Mouse (Mus musculus) hindbrain, embryonic 15.5 days (tissue): ENCODE measurements around the gene Mrnip. TPM values are rescaled to one million over a fixed set of nuclear protein-coding genes. Genes with fewer than 3 reads are reported as not detected.

ENCODE experiments used
- ATAC-seq: fragments of 200-750 bp; cut with Nextera tagmentation; 2 replicates; pipeline ENCODE4 v1.8.0; 2017; ENCODE audit warnings: low read depth, moderate number of reproducible peaks, moderate TSS enrichment; ENCODE audit not compliant: low FRiP score
- H3K27ac ChIP-seq: fragments of 300-500 bp; sonication (generic); replicated peaks from 2 replicates; pipeline ENCODE4 v1.5.1; 2015; ENCODE audit warnings: mild to moderate bottlenecking, inconsistent platforms
- H3K27me3 ChIP-seq: fragments of 300-500 bp; sonication (generic); 2 replicates; pipeline ENCODE4 v1.6.1; 2015; ENCODE audit warnings: control low read depth, inconsistent platforms
- H3K36me3 ChIP-seq: fragments of 300-500 bp; sonication (generic); 2 replicates; pipeline ENCODE4 v1.6.1; 2015; ENCODE audit warnings: control low read depth, inconsistent platforms
- H3K4me1 ChIP-seq: fragments of 300-500 bp; sonication (generic); replicated peaks from 2 replicates; pipeline ENCODE4 v1.6.1; 2015; ENCODE audit warnings: control low read depth, inconsistent platforms
- H3K4me2 ChIP-seq: fragments of 300-500 bp; sonication (generic); 2 replicates; pipeline ENCODE4 v1.6.1; 2015; ENCODE audit warnings: moderate library complexity, mild to moderate bottlenecking, inconsistent platforms
- H3K4me3 ChIP-seq: fragments of 300-500 bp; sonication (generic); 2 replicates; pipeline ENCODE4 v1.5.1; 2015; ENCODE audit warnings: mild to moderate bottlenecking, inconsistent platforms
- H3K9ac ChIP-seq: fragments of 300-500 bp; sonication (generic); 2 replicates; pipeline ENCODE4 v1.6.1; 2015; ENCODE audit warnings: inconsistent platforms
- H3K9me3 ChIP-seq: fragments of 300-500 bp; sonication (generic); 2 replicates; pipeline ENCODE4 v1.6.1; 2016; ENCODE audit warnings: control low read depth, inconsistent platforms
- WGBS: fragments of 180-500 bp; shearing (Covaris S2); methylation state at CpG from one replicate; pipeline ENCODE4 v1.1.7; 2015; 5-methylcytosine and 5-hydroxymethylcytosine counted together
- polyA plus RNA-seq: library from polyadenylated mRNA; unstranded; fragments of >200 nt; fragmentation: Nextera tagmentation; extraction: Ambion mirVana; gene quantifications from 2 replicates; pipeline ENCODE4 v1.2.1, GENCODE M21; 2015

The Mrnip gene
- polyA plus RNA-seq, 1 experiment from 2014 or later, result 34.6 TPM

GRCm38 (mm10) chr11:50223783-50224662 is 49.8 kb downstream of the Mrnip start:
- Histone ChIP-seq H3K9ac (peak overlapping the region; percentile 100), H3K36me3 (0 out of 2 replicates have a peak, but pooled peaks cover 3% of the 10 kb centered on the region), H3K9me3 (no peaks in the 10 kb centered on the region), H3K4me1 (peaks cover 51% of the 10 kb centered on the region), H3K4me3 (peak overlapping the region; percentile 96), H3K27me3 (no peaks in the 10 kb centered on the region), H3K4me2 (peak overlapping the region; percentile 95), H3K27ac (peak overlapping the region; percentile 91)
- ATAC-seq, result peak; percentile 13
- WGBS, result 2% methylated on average over 17 of the region's 17 CpGs

GRCm38 (mm10) chr11:50224671-50225530 is 50.7 kb downstream of the Mrnip start:
- Histone ChIP-seq H3K27me3 (no peaks in the 10 kb centered on the region), H3K27ac (peak overlapping the region; percentile 91), H3K4me3 (peak overlapping the region; percentile 96), H3K4me2 (peak overlapping the region; percentile 95), H3K4me1 (peaks cover 58% of the 10 kb centered on the region), H3K9ac (peak overlapping the region; percentile 100), H3K36me3 (0 out of 2 replicates have a peak, but pooled peaks cover 3% of the 10 kb centered on the region), H3K9me3 (no peaks in the 10 kb centered on the region)
- under 1% methylated on average over 57 of the region's 70 CpGs for WGBS
- peak; percentile 76 for ATAC-seq

GRCm38 (mm10) chr11:50225611-50226378 is 51.6 kb downstream of the Mrnip start:
- 3% methylated on average over 34 of the region's 34 CpGs for WGBS
- ATAC-seq, result peak; percentile 39

GRCm38 (mm10) chr11:50226406-50226805 is 52.2 kb downstream of the Mrnip start:
- ATAC-seq, result no peak
- peak overlapping the region; percentile 91; the same call in 1 of the 2 replicates for H3K27ac ChIP-seq
- H3K4me2 ChIP-seq, result peak overlapping the region; percentile 95
- 0 out of 2 replicates have a peak, but pooled peaks cover 6% of the 10 kb centered on the region for H3K36me3 ChIP-seq
- H3K4me1 ChIP-seq, result peaks cover 65% of the 10 kb centered on the region
- no peaks in the 10 kb centered on the region for H3K9me3 ChIP-seq
- H3K4me3 ChIP-seq, result peak overlapping the region; percentile 96
- 39% methylated on average over 2 of the region's 2 CpGs for WGBS
- H3K27me3 ChIP-seq, result no peaks in the 10 kb centered on the region
- peak overlapping the region; percentile 100 for H3K9ac ChIP-seq

More at GRCm38 (mm10) chr11:50225611-50226378, 51.6 kb downstream of the Mrnip start:
- H3K27me3 ChIP-seq, result no peaks in the 10 kb centered on the region
- peak overlapping the region; percentile 91 for H3K27ac ChIP-seq
- H3K4me1 ChIP-seq, result peaks cover 61% of the 10 kb centered on the region
- no peaks in the 10 kb centered on the region for H3K9me3 ChIP-seq
- peak overlapping the region; percentile 95 for H3K4me2 ChIP-seq
- peak overlapping the region; percentile 100 for H3K9ac ChIP-seq
- peak overlapping the region; percentile 96 for H3K4me3 ChIP-seq
- H3K36me3 ChIP-seq, result 0 out of 2 replicates have a peak, but pooled peaks cover 3% of the 10 kb centered on the region

- ATAC-seq, result no peak
- Histone ChIP-seq H3K27ac (no peak overlapping the region), H3K4me3 (peak overlapping the region; percentile 96), H3K36me3 (peaks cover 12% of the 10 kb centered on the region), H3K9ac (peak overlapping the region; percentile 100; the same call in 1 of the 2 replicates), H3K4me1 (peaks cover 65% of the 10 kb centered on the region), H3K27me3 (no peaks in the 10 kb centered on the region), H3K4me2 (peak overlapping the region; percentile 95), H3K9me3 (no peaks in the 10 kb centered on the region)
- 78% methylated on average over 3 of the region's 3 CpGs for WGBS
Measured at GRCm38 (mm10) chr11:50227226-50227625, 53.0 kb downstream of the Mrnip start.

GRCm38 (mm10) chr11:50227736-50228135 is 53.5 kb downstream of the Mrnip start:
- Histone ChIP-seq H3K27ac (no peak overlapping the region), H3K9ac (no peak overlapping the region), H3K4me2 (peak overlapping the region; percentile 95), H3K4me1 (peaks cover 60% of the 10 kb centered on the region), H3K27me3 (no peaks in the 10 kb centered on the region), H3K9me3 (no peaks in the 10 kb centered on the region), H3K4me3 (no peak overlapping the region), H3K36me3 (peaks cover 17% of the 10 kb centered on the region)
- no peak for ATAC-seq
- WGBS, result 73% methylated on average over 4 of the region's 4 CpGs

GRCm38 (mm10) chr11:50228772-50229171 is 54.5 kb downstream of the Mrnip start:
- Histone ChIP-seq H3K27me3 (no peaks in the 10 kb centered on the region), H3K27ac (no peak overlapping the region), H3K4me1 (peaks cover 49% of the 10 kb centered on the region), H3K4me2 (no peak overlapping the region), H3K9ac (no peak overlapping the region), H3K9me3 (no peaks in the 10 kb centered on the region), H3K4me3 (no peak overlapping the region), H3K36me3 (peaks cover 27% of the 10 kb centered on the region)
- 25% methylated on average over 3 of the region's 3 CpGs for WGBS
- ATAC-seq, result no peak

GRCm38 (mm10) chr11:50229252-50229910 is 55.1 kb downstream of the Mrnip start:
- H3K36me3 ChIP-seq, result peaks cover 33% of the 10 kb centered on the region
- peaks cover 44% of the 10 kb centered on the region for H3K4me1 ChIP-seq
- H3K27me3 ChIP-seq, result no peaks in the 10 kb centered on the region
- no peak overlapping the region for H3K4me2 ChIP-seq
- H3K4me3 ChIP-seq, result no peak overlapping the region
- H3K9me3 ChIP-seq, result no peaks in the 10 kb centered on the region
- no peak overlapping the region; the same call in 1 of the 2 replicates for H3K27ac ChIP-seq
- no peak for ATAC-seq
- H3K9ac ChIP-seq, result no peak overlapping the region
- WGBS, result 46% methylated on average over 7 of the region's 7 CpGs

- Histone ChIP-seq H3K4me2 (peak overlapping the region; percentile 46), H3K27ac (no peak overlapping the region), H3K9me3 (no peaks in the 10 kb centered on the region), H3K9ac (no peak overlapping the region), H3K4me1 (peaks cover 44% of the 10 kb centered on the region), H3K36me3 (peaks cover 43% of the 10 kb centered on the region), H3K4me3 (0 out of 2 replicates have a peak overlapping the region, but pooled peaks have one; percentile 5), H3K27me3 (no peaks in the 10 kb centered on the region)
- no peak for ATAC-seq
- 30% methylated on average over 45 of the region's 45 CpGs for WGBS
Measured at GRCm38 (mm10) chr11:50230481-50231304, 56.4 kb downstream of the Mrnip start.

GRCm38 (mm10) chr11:50231411-50231810 is 57.2 kb downstream of the Mrnip start:
- Histone ChIP-seq H3K36me3 (peaks cover 43% of the 10 kb centered on the region), H3K27ac (no peak overlapping the region), H3K4me2 (peak overlapping the region; percentile 46), H3K4me1 (peaks cover 44% of the 10 kb centered on the region), H3K4me3 (no peak overlapping the region), H3K9ac (no peak overlapping the region), H3K27me3 (no peaks in the 10 kb centered on the region), H3K9me3 (no peaks in the 10 kb centered on the region)
- no peak for ATAC-seq
- 20% methylated on average over 8 of the region's 8 CpGs for WGBS
